Mouse (Mus musculus): ENCODE results near the gene Mks1. TPM values are rescaled to one million over a fixed set of nuclear protein-coding genes. Genes with fewer than 3 reads are reported as not detected.

Gene Mks1
- polyA plus RNA-seq, 1 experiment from 2014 or later, result 18.0 TPM

- no peak overlapping the region for H3K27ac ChIP-seq
- H3K4me3 ChIP-seq, result no peak overlapping the region
- 84% methylated on average over 5 of the region's 5 CpGs for WGBS
- no peaks in the 10 kb centered on the region for H3K36me3 ChIP-seq
- DNase-seq (ENCODE audit: low spot score), result no peak
- H3K27me3 ChIP-seq (ENCODE audit: low read depth, poor library complexity, severe bottlenecking), result no peaks in the 10 kb centered on the region
- H3K4me1 ChIP-seq, result no peaks in the 10 kb centered on the region
- no peaks in the 10 kb centered on the region for H3K9me3 ChIP-seq (replicated peaks)
These were observed 31.8 kb downstream of the Mks1 start for GRCm38 (mm10) chr11:87884856-87885255.

- H3K4me3 ChIP-seq, result no peak within 1 kb of the TSS
- no peaks in the 10 kb centered on the region for H3K9me3 ChIP-seq (replicated peaks)
- 92% methylated on average over 6 of the region's 6 CpGs for WGBS
- H3K27me3 ChIP-seq (ENCODE audit: low read depth, poor library complexity, severe bottlenecking), result no peaks in the 10 kb centered on the region
- H3K36me3 ChIP-seq, result no peaks in the 10 kb centered on the region
- no peaks in the 10 kb centered on the region for H3K4me1 ChIP-seq
- no peak within 1 kb of the TSS for H3K27ac ChIP-seq
- no peak for DNase-seq (ENCODE audit: low spot score)
These were observed 39.2 kb downstream of the Mks1 start, which contains the start of gene Olfr462 for GRCm38 (mm10) chr11:87892168-87892567. TSS of gene Olfr462 (minus strand) at chr11:87892268.

- no peak for DNase-seq (ENCODE audit: low spot score)
These were observed 44.3 kb downstream of the Mks1 start, which contains the start of gene Olfr463 for GRCm38 (mm10) chr11:87897287-87897686. TSS of gene Olfr463 (minus strand) at chr11:87897387.

DNA sequence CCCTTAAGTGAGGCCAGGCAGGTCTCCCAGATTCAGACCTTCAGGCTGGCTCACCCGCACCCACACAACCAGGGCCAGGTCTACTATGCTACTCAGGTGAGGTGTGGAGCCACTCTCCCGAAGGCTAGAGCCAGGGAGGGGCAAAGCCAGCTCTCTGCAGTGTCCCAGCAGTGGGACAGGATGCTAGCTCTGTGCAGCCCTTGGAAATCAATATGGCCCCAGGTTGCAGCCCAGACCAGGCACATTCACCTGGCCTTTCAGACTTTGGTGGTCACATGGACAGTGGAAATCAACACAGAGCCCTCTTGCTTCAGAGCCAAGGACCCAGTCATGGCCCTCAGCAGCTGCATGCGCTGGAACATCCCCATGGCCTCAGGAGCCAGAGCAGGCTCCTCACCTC lies 51.3 kb downstream of the Mks1 start:
- Histone ChIP-seq H3K36me3 (no peaks in the 10 kb centered on the region), H3K4me1 (no peaks in the 10 kb centered on the region), H3K27me3 (ENCODE audit: low read depth, poor library complexity, severe bottlenecking) (no peaks in the 10 kb centered on the region), H3K9me3 (replicated peaks) (no peaks in the 10 kb centered on the region), H3K4me3 (no peak overlapping the region), H3K27ac (no peak overlapping the region)
- DNase-seq (ENCODE audit: low spot score), result no peak
- WGBS, result 85% methylated on average over 3 of the region's 3 CpGs

More at GRCm38 (mm10) chr11:87897287-87897686, 44.3 kb downstream of the Mks1 start, which contains the start of gene Olfr463:
- no peaks in the 10 kb centered on the region for H3K4me1 ChIP-seq
- no peak within 1 kb of the TSS for H3K27ac ChIP-seq
- no peaks in the 10 kb centered on the region for H3K9me3 ChIP-seq (replicated peaks)
- 0 out of 2 replicates have a peak, but pooled peaks cover 8% of the 10 kb centered on the region for H3K27me3 ChIP-seq (ENCODE audit: low read depth, poor library complexity, severe bottlenecking)
- no peak within 1 kb of the TSS for H3K4me3 ChIP-seq
- H3K36me3 ChIP-seq, result no peaks in the 10 kb centered on the region

Other genes with a start within 250 kb of the Mks1 start
- gene Hsf5, start 236.1 kb upstream of the Mks1 start, polyA plus RNA-seq (2016; fragmentation: Nextera tagmentation; extraction: Ambion mirVana), result 0.26 and 0.34 TPM in 2 replicates
- gene Rnf43, start 190.5 kb upstream of the Mks1 start, polyA plus RNA-seq (2016; fragmentation: Nextera tagmentation; extraction: Ambion mirVana), result 1.9 and 2.2 TPM in 2 replicates
- gene Supt4a, start 115.7 kb upstream of the Mks1 start, polyA plus RNA-seq (2016; fragmentation: Nextera tagmentation; extraction: Ambion mirVana), result 187 and 191 TPM in 2 replicates
- gene Tspoap1, start 92.7 kb upstream of the Mks1 start, polyA plus RNA-seq (2016; fragmentation: Nextera tagmentation; extraction: Ambion mirVana), result 0.74 and 2.9 TPM in 2 replicates
- 2.8 and 4.0 TPM in 2 replicates for gene Mpo, start 59.6 kb upstream of the Mks1 start, polyA plus RNA-seq (2016; fragmentation: Nextera tagmentation; extraction: Ambion mirVana)
- not detected in 2 replicates for gene Lpo, start 24.9 kb upstream of the Mks1 start, polyA plus RNA-seq (2016; fragmentation: Nextera tagmentation; extraction: Ambion mirVana)
- gene Epx, start 22.3 kb downstream of the Mks1 start, polyA plus RNA-seq (2016; fragmentation: Nextera tagmentation; extraction: Ambion mirVana), result not detected in 2 replicates
- not detected in 2 replicates for gene Olfr462, start 39.1 kb downstream of the Mks1 start, polyA plus RNA-seq (2016; fragmentation: Nextera tagmentation; extraction: Ambion mirVana)
- gene Olfr463, start 44.2 kb downstream of the Mks1 start, polyA plus RNA-seq (2016; fragmentation: Nextera tagmentation; extraction: Ambion mirVana), result not detected in 2 replicates
- not detected in 2 replicates for gene Olfr464, start 67.8 kb downstream of the Mks1 start, polyA plus RNA-seq (2016; fragmentation: Nextera tagmentation; extraction: Ambion mirVana)
- 22.9 and 25.0 TPM in 2 replicates for gene Dynll2, start 134.3 kb downstream of the Mks1 start, polyA plus RNA-seq (2016; fragmentation: Nextera tagmentation; extraction: Ambion mirVana)
- gene Srsf1, start 194.2 kb downstream of the Mks1 start, polyA plus RNA-seq (2016; fragmentation: Nextera tagmentation; extraction: Ambion mirVana), result 365 and 415 TPM in 2 replicates
- 54.6 and 59.2 TPM in 2 replicates for gene Vezf1, start 215.1 kb downstream of the Mks1 start, polyA plus RNA-seq (2016; fragmentation: Nextera tagmentation; extraction: Ambion mirVana)
- gene Cuedc1, start 244.8 kb downstream of the Mks1 start, polyA plus RNA-seq (2016; fragmentation: Nextera tagmentation; extraction: Ambion mirVana), result 15.0 and 22.6 TPM in 2 replicates

All from limb, embryonic 10.5 days (tissue).